Mouse (Mus musculus) liver, embryonic 14.5 days (tissue): ENCODE measurements around the gene Zdhhc21. TPM values are rescaled to one million over a fixed set of nuclear protein-coding genes. Genes with fewer than 3 reads are reported as not detected.

ENCODE experiments used
- ATAC-seq: fragments of 200-750 bp; cut with Nextera tagmentation; 2 replicates; pipeline ENCODE4 v1.8.0; 2017; ENCODE audit warnings: moderate number of reproducible peaks, mild to moderate bottlenecking, moderate library complexity; ENCODE audit not compliant: insufficient read depth
- DNase-seq, 3 experiments: peaks; one replicate each; pipeline ENCODE4 v3.0.0-alpha.2; 2012 to 2013; ENCODE audit warnings: low read depth in 3 of 3, low spot score in 3 of 3
- H3K27ac ChIP-seq: fragments of 300-500 bp; sonication (generic); 2 replicates; pipeline ENCODE4 v1.5.1; 2014; ENCODE audit warnings: moderate library complexity, mild to moderate bottlenecking, control low read depth, inconsistent platforms
- H3K27me3 ChIP-seq: fragments of 300-500 bp; sonication (generic); 2 replicates; pipeline ENCODE4 v1.6.1; 2014; ENCODE audit warnings: mild to moderate bottlenecking, low read length, moderate library complexity; ENCODE audit not compliant: control insufficient read depth, insufficient read depth
- H3K36me3 ChIP-seq: fragments of 300-500 bp; sonication (generic); replicated peaks from 2 replicates; pipeline ENCODE4 v1.6.1; 2014; ENCODE audit warnings: low read depth; ENCODE audit not compliant: control insufficient read depth, insufficient read depth
- H3K4me1 ChIP-seq, 2 experiments: fragments of 200-500 bp in 1 of 2; fragments of 300-500 bp in 1 of 2; sonication (generic) in 1 of 2; replicated peaks; 2 replicates each; pipeline ENCODE4 v1.6.1; 2012 to 2014; ENCODE audit warnings: antibody characterized with exemption in 1 of 2, inconsistent platforms in 1 of 2, low read length in 1 of 2; ENCODE audit not compliant: control insufficient read depth in 2 of 2, insufficient read depth in 2 of 2
- H3K4me2 ChIP-seq: fragments of 300-500 bp; sonication (generic); 2 replicates; pipeline ENCODE4 v1.6.1; 2014; ENCODE audit warnings: low read depth, mild to moderate bottlenecking, control low read depth, moderate library complexity
- H3K4me3 ChIP-seq, 2 experiments: fragments of 200-500 bp in 1 of 2; fragments of 300-500 bp in 1 of 2; sonication (generic) in 1 of 2; 2 replicates each; pipeline ENCODE4 v1.5.1; 2012 to 2014; ENCODE audit warnings: low read depth in 2 of 2, low read length in 2 of 2, mild to moderate bottlenecking in 2 of 2, control low read depth in 1 of 2, inconsistent platforms in 1 of 2, moderate library complexity in 1 of 2; ENCODE audit not compliant: insufficient read depth in 1 of 2
- H3K9ac ChIP-seq: fragments of 300-500 bp; sonication (generic); replicated peaks from 2 replicates; pipeline ENCODE4 v1.6.1; 2014; ENCODE audit warnings: mild to moderate bottlenecking, control low read depth, moderate library complexity
- H3K9me3 ChIP-seq: fragments of 300-500 bp; sonication (generic); 2 replicates; pipeline ENCODE4 v1.6.1; 2016; ENCODE audit warnings: low read length, mixed read lengths; ENCODE audit not compliant: control insufficient read depth
- CTCF ChIP-seq: IDR thresholded peaks from 2 replicates; pipeline ENCODE4 v1.5.1; 2016; ENCODE audit warnings: antibody characterized with exemption, low read depth, control low read depth
- EP300 ChIP-seq: IDR thresholded peaks from 2 replicates; pipeline ENCODE4 v1.6.1; 2016; ENCODE audit warnings: antibody characterized with exemption, low read depth
- WGBS: fragments of 180-500 bp; shearing (Covaris S2); extraction: QIAGEN DNeasy Blood & Tissue Kit; methylation state at CpG from one replicate; pipeline ENCODE4 v1.1.7; 2014; ENCODE audit not compliant: insufficient replicate concordance; 5-methylcytosine and 5-hydroxymethylcytosine counted together
- polyA plus RNA-seq, 2 experiments: library from polyadenylated mRNA; depleted of rRNA in 1 of 2; stranded (reverse) in 1 of 2; unstranded in 1 of 2; fragments of >200 nt; fragmentation: Nextera tagmentation in 1 of 2; extraction: Ambion mirVana in 1 of 2; gene quantifications; 2 replicates each; pipeline versions ENCODE4 v1.2.1 to v1.2.3; 2012 to 2014

Zdhhc21 gene
- polyA plus RNA-seq, 2 experiments: 1.8 to 2.7 TPM

- no peaks in the 10 kb centered on the region for H3K27me3 ChIP-seq
- no peak for ATAC-seq
- 72% methylated on average over 4 of the region's 4 CpGs for WGBS
- H3K9ac ChIP-seq: no peak overlapping the region
- H3K9me3 ChIP-seq: no peaks in the 10 kb centered on the region
- TF ChIP-seq CTCF: no peak
- TF ChIP-seq EP300: no peak
- no peak overlapping the region for H3K27ac ChIP-seq
- H3K4me1 ChIP-seq: no peaks in the 10 kb centered on the region
- no peak for DNase-seq
- no peak overlapping the region for H3K4me2 ChIP-seq
- no peak overlapping the region for H3K4me3 ChIP-seq
- no peaks in the 10 kb centered on the region for H3K36me3 ChIP-seq
These were observed 30.8 kb upstream of the Zdhhc21 start for GRCm38 (mm10) chr4:82890585-82890984.

- Histone ChIP-seq H3K4me2 (no peak overlapping the region), H3K9me3 (no peaks in the 10 kb centered on the region), H3K36me3 (no peaks in the 10 kb centered on the region), H3K27ac (no peak overlapping the region), H3K9ac (no peak overlapping the region), H3K4me1 (no peaks in the 10 kb centered on the region), H3K4me3 (no peak overlapping the region), H3K27me3 (no peaks in the 10 kb centered on the region)
- TF ChIP-seq CTCF: no peak
- TF ChIP-seq EP300: no peak
- DNase-seq (no peak), ATAC-seq (no peak)
- WGBS: 44% methylated on average over 2 of the region's 2 CpGs
These were observed 26.4 kb upstream of the Zdhhc21 start for GRCm38 (mm10) chr4:82886148-82886547.

- H3K36me3 ChIP-seq: no peaks in the 10 kb centered on the region
- H3K9me3 ChIP-seq: no peaks in the 10 kb centered on the region
- DNase-seq: no peak
- H3K4me3 ChIP-seq: no peak overlapping the region
- no peak overlapping the region for H3K9ac ChIP-seq
- H3K4me1 ChIP-seq: no peaks in the 10 kb centered on the region
- no peak overlapping the region for H3K4me2 ChIP-seq
- no peaks in the 10 kb centered on the region for H3K27me3 ChIP-seq
- TF ChIP-seq EP300: no peak
- TF ChIP-seq CTCF: no peak
- no peak for ATAC-seq
- no peak overlapping the region for H3K27ac ChIP-seq
- WGBS: 36% methylated on average over 1 of the region's 1 CpGs
These were observed 25.8 kb upstream of the Zdhhc21 start for GRCm38 (mm10) chr4:82885535-82885913.

- H3K4me1 ChIP-seq: no peaks in the 10 kb centered on the region
- H3K9ac ChIP-seq: no peak within 1 kb of the TSS
- H3K27me3 ChIP-seq: no peaks in the 10 kb centered on the region
- TF ChIP-seq CTCF (no peak), EP300 (no peak)
- no peaks in the 10 kb centered on the region for H3K36me3 ChIP-seq
- WGBS: 62% methylated on average over 19 of the region's 19 CpGs
- no peak within 1 kb of the TSS for H3K4me2 ChIP-seq
- ATAC-seq: no peak
- no peak within 1 kb of the TSS for H3K4me3 ChIP-seq
- no peaks in the 10 kb centered on the region for H3K9me3 ChIP-seq
- no peak for DNase-seq
- no peak within 1 kb of the TSS for H3K27ac ChIP-seq
These were observed 25.1 kb upstream of the Zdhhc21 start, which contains the start of gene Cer1 for GRCm38 (mm10) chr4:82884636-82885534. Gene Cer1 (minus strand): TSS chr4:82885148.

- DNase-seq (no peak), ATAC-seq (no peak)
- Histone ChIP-seq H3K9me3 (no peaks in the 10 kb centered on the region), H3K27me3 (no peaks in the 10 kb centered on the region), H3K4me3 (no peak overlapping the region), H3K36me3 (no peaks in the 10 kb centered on the region), H3K4me1 (no peaks in the 10 kb centered on the region), H3K4me2 (no peak overlapping the region), H3K9ac (no peak overlapping the region), H3K27ac (no peak overlapping the region)
- WGBS: 67% methylated on average over 9 of the region's 9 CpGs
- no peak for TF ChIP-seq EP300
- TF ChIP-seq CTCF: peak; percentile 26
These were observed 22.7 kb upstream of the Zdhhc21 start for GRCm38 (mm10) chr4:82882500-82882899.
